Mouse (Mus musculus): ENCODE results near the gene Pcsk6. TPM values are rescaled to one million over a fixed set of nuclear protein-coding genes. Genes with fewer than 3 reads are reported as not detected.
"Not testable (repeated sequence)": the region's sequence is repeated elsewhere in the genome, so short reads cannot be mapped to it uniquely, and the experiment has no call there.

Gene Pcsk6
- polyA plus RNA-seq, 1 experiment from 2014 or later, result 1.2 TPM

DNA sequence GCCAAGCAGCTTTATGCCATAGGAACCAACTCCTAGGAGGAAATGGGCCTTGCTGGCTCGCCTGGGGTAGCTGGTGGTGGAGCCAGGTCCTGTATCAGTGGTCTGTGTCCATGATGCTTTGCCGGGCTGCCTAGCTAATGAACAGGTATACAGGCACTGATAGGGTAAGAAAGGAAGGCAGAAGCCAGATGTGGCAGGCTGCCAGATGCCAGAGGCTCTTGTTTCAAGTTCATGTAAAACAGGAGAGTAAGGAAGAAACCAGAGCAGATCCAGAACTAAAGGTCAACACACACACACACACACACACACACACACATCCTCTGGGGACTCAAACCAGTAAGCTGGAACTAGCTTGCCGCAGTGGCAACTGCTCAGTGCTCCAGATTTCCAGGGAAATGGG lies 176.7 kb downstream of the Pcsk6 start:
- no peaks in the 10 kb centered on the region for H3K9me3 ChIP-seq
- no peak overlapping the region for H3K27ac ChIP-seq
- no peak for DNase-seq (ENCODE audit: extremely low spot score, low spot score)
- peaks cover 29% of the 10 kb centered on the region for H3K4me1 ChIP-seq
- H3K4me3 ChIP-seq, result no peak overlapping the region
- 82% methylated on average over 3 of the region's 3 CpGs for whole genome bisulfite sequencing
- H3K27me3 ChIP-seq (ENCODE audit: poor library complexity, severe bottlenecking), result no peaks in the 10 kb centered on the region
- no peaks in the 10 kb centered on the region for H3K36me3 ChIP-seq (replicated peaks)

DNA sequence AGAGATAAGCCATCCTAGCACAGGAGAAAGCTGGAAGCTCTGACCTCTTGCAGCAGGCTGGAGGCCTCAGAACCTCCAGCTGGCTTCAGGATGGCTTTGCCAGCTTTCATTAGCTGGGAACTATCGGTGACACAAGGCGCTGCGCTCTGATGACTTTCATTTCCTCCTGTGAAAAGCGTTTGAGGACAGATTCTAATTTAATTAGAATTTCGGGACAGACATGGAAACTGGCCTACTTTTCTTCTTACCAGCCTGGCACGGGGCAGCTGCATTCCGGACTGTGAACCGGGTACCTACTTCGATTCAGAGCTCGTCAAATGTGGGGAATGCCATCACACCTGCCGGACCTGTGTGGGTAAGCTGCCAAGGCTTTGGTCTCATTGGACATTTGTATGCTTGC lies 177.2 kb downstream of the Pcsk6 start:
- no peak for DNase-seq (ENCODE audit: extremely low spot score, low spot score)
- no peaks in the 10 kb centered on the region for H3K27me3 ChIP-seq (ENCODE audit: poor library complexity, severe bottlenecking)
- WGBS, result 86% methylated on average over 11 of the region's 11 CpGs

DNA sequence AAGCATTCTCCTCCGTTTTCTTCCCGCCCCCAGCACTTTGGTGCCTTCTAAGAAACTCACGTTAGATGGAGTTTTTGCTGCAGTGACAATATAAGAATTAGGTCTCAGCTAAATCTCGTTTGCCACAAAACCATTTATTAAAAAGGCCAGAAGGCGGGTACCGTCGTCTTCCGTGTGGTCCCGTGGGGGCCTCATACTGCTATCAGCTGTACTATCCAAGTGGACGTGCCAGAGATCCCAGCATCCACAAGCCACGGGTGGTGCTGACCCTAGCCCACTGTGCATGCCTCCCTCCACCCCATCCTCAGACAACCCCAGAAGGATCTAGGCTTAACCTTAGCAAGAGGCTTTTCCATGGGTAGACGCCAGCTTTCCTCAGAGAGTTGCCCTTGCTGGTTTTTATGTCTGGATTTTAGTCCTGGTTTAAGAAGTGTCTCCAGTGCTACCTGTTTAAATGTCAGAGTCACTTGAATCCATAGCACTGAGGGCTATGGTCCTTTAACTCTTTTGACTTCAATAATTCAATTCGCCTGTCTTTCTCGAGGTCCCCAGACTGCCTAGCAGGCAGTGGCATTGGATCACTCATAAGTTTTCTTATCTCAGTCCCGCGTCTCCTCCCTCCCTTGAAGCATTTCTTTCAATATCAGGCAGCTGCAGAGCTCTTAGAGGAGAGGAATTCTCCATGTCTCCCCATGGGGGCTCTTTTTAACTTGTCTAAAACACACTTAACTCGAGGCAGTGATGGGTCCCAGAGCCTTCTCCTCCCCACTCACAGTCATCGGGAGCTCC lies 178.7 kb downstream of the Pcsk6 start:
- peak overlapping the region; percentile 25; the same call in 1 of the 2 replicates for H3K27ac ChIP-seq
- 86% methylated on average over 18 of the region's 18 CpGs for WGBS
- no peak overlapping the region for H3K4me3 ChIP-seq
- H3K9me3 ChIP-seq, result no peaks in the 10 kb centered on the region
- H3K27me3 ChIP-seq (ENCODE audit: poor library complexity, severe bottlenecking), result no peaks in the 10 kb centered on the region
- peaks cover 26% of the 10 kb centered on the region for H3K4me1 ChIP-seq
- no peaks in the 10 kb centered on the region for H3K36me3 ChIP-seq (replicated peaks)
- no peak for DNase-seq (ENCODE audit: extremely low spot score, low spot score)

More for the DNA sequence above, 177.2 kb downstream of the Pcsk6 start:
- H3K4me1 ChIP-seq, result peaks cover 26% of the 10 kb centered on the region
- H3K36me3 ChIP-seq (replicated peaks), result no peaks in the 10 kb centered on the region
- H3K27ac ChIP-seq, result no peak overlapping the region
- no peaks in the 10 kb centered on the region for H3K9me3 ChIP-seq
- no peak overlapping the region for H3K4me3 ChIP-seq

DNA sequence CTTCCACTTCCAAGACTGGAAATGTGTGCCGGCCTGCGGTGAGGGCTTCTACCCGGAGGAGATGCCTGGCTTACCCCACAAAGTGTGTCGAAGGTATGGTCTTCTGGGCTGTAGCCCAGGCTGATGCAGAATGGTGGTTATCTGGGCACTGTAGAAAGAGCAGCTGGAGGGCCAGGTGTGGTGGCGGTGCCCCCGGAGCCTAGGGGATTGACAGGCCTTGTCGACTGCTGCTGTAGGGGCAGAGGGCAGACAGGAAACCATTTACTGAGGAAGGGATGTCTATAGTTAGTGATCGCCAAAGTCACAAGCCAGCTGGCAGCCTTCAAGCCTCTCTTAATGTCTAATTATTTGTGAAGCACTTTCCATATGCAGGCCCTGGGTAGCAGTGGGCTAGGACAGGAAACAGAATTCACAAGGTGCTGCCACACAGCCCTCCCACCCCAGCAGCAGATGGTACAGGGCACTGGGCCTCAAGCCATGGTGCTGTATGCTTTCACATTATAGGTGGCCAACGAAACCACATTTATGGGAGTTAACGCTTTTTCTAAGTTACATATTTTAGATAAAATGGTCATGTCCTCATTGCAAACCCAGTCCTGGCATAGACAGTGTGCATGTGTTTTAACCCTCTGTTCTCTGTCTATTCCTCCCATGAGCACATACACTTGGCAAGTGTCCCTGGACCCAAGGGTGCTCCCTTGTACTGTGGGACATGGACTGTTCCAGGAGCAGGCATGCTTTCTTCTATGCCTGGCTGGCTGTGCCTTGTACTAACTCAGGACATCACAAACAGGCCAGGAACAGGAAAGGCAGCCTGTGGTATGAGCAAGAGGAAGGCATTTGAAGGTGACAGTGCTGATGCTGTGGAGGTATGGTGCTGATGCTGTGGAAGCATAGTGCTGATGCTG lies 182.3 kb downstream of the Pcsk6 start, which contains the start of gene Gm45213:
Gm45213 (plus strand) TSS at position 51 of the 908 bp plus-strand sequence.
- 88% methylated on average over 10 of the region's 10 CpGs for WGBS
- Histone ChIP-seq H3K9me3 (no peaks in the 10 kb centered on the region), H3K4me3 (no peak within 1 kb of the TSS), H3K27me3 (ENCODE audit: poor library complexity, severe bottlenecking) (peaks cover 11% of the 10 kb centered on the region), H3K36me3 (replicated peaks) (no peaks in the 10 kb centered on the region), H3K27ac (no peak within 1 kb of the TSS; the same call in 1 of the 2 replicates), H3K4me1 (peaks cover 61% of the 10 kb centered on the region)
- DNase-seq (ENCODE audit: extremely low spot score, low spot score), result no peak

DNA sequence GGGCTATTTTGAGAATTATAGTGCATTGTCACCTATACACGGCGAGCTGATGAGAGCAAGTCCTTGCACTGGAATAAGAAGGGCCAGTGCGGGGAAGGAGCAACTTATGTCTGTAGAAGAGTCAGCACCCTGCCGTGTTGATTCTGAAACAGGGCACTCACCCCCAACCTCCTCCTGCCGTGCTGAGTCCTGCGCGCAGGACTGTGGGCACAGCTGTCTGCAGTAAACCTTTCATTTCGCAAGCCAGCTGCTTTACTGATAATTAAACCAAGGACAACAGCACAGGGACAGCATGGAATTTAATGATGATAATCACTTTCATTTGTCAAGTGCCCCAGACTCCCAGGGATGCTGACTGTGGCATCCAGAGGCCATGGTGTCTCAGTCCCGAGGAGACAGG lies 183.1 kb downstream of the Pcsk6 start:
- Histone ChIP-seq H3K9me3 (no peaks in the 10 kb centered on the region), H3K27me3 (ENCODE audit: poor library complexity, severe bottlenecking) (peaks cover 11% of the 10 kb centered on the region), H3K27ac (0 out of 2 replicates have a peak overlapping the region, but pooled peaks have one; percentile 40), H3K4me1 (peaks cover 62% of the 10 kb centered on the region), H3K36me3 (replicated peaks) (no peaks in the 10 kb centered on the region), H3K4me3 (no peak overlapping the region)
- WGBS, result 42% methylated on average over 9 of the region's 9 CpGs
- no peak for DNase-seq (ENCODE audit: extremely low spot score, low spot score)

DNA sequence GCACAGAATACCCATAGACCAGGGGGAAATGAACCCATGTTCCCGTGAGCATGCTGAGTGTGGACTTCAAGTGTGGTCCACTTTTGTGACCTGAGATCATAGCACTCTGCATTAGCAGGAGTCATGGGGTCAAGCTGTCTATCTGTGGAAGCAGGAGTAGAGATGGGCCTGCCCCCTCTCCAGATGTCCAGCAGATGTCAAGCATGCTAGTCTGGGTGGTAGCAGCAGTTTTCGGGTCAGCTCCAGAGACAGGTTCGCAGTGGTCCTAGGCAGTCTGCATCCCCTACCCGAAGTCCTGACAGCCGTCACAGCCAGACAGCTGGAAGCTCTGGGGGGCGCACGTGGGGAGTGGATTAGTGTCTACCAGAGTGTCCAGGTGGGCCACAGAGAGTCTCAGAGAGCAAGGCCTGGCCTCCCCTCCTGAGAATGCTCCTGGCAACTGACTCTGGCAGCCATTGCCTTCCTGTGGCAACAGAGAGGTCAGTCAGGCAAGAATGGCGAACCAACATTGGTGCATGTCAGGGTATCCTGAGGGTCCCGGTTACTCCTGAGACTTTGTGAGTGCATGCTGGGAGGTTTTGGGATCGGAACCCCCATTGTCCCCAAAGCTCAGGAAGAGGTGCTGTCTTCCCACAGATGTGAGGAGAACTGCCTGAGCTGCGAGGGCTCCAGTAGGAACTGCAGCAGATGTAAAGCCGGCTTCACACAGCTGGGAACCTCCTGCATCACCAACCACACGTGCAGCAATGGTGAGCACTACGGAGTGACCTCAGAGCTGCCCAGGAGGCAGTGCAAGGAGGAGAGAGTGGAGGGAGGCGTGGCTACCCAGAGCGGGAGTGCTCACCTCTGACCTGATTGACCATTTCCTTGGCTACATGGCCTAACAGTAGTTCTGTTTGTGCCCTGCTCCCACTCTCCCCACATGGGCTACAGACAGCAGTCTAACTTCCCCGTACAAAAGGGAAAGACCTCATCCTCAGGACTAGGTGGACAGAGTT lies 185.7 kb downstream of the Pcsk6 start:
- no peaks in the 10 kb centered on the region for H3K9me3 ChIP-seq
- peaks cover 49% of the 10 kb centered on the region for H3K4me1 ChIP-seq
- H3K27me3 ChIP-seq (ENCODE audit: poor library complexity, severe bottlenecking), result peaks cover 11% of the 10 kb centered on the region
- no peak for DNase-seq (ENCODE audit: extremely low spot score, low spot score)
- no peak overlapping the region for H3K27ac ChIP-seq
- no peak overlapping the region for H3K4me3 ChIP-seq
- H3K36me3 ChIP-seq (replicated peaks), result no peaks in the 10 kb centered on the region
- 60% methylated on average over 17 of the region's 17 CpGs for WGBS

DNA sequence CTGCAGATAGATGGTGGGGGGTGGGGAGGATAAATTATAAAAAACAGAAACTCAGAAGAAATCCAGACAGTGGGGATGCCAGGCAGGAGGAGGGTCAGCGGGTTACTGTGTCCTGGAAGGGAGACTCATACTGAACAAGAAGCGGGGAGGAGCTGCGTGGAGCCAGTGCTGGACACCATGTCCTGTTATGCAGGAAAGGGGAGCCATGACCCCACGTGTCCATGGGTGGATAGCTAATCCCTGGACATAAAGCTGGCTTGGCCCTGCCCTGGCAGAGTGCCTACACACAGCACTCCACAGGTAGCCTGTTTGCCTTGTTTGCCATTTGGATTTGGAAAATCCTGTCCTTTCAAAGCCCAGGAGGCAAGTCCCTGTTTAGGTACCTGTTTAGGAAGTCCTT lies 186.4 kb downstream of the Pcsk6 start:
- 79% methylated on average over 4 of the region's 4 CpGs for WGBS
- Histone ChIP-seq H3K27ac (no peak overlapping the region), H3K36me3 (replicated peaks) (no peaks in the 10 kb centered on the region), H3K4me1 (peaks cover 49% of the 10 kb centered on the region), H3K9me3 (no peaks in the 10 kb centered on the region), H3K27me3 (ENCODE audit: poor library complexity, severe bottlenecking) (peaks cover 11% of the 10 kb centered on the region), H3K4me3 (no peak overlapping the region)
- no peak for DNase-seq (ENCODE audit: extremely low spot score, low spot score)

DNA sequence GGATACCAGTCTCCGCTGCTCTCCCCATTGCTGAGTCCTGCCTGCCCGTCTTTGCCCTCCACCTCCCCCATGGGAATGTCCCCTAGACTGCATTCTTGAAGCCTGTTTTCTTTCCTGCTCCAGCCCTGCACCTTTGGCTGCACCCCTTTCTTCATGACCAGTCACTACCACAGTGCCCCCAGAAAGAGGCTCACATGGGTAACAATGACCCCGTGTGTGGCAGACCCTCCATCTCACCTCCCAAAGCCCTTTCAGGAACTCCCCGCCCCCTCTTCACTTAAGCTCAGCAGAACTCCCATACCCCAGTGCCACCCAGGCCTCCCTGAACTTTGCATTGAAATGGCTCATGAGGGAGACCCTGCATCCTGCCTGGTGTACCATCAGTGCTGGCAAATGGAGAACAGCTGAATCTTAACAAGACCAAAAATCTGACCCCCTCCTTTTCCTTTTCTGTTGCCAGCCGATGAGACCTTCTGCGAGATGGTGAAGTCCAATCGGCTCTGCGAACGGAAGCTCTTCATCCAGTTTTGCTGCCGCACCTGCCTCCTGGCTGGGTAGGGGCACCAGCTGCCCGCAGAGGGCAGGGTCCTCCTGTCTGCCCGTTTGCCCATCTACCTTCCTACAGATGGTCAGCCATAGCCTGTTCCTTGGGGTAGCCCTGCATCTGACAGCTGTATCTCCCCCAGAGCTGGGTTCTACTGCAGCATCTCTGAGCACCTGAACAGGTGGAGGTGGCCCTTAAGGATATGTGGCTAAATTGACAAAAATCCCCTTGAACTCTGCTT lies 187.1 kb downstream of the Pcsk6 start:
- WGBS, result 80% methylated on average over 12 of the region's 12 CpGs
- Histone ChIP-seq H3K27me3 (ENCODE audit: poor library complexity, severe bottlenecking) (peaks cover 11% of the 10 kb centered on the region), H3K9me3 (no peaks in the 10 kb centered on the region), H3K36me3 (replicated peaks) (no peaks in the 10 kb centered on the region), H3K27ac (0 out of 2 replicates have a peak overlapping the region, but pooled peaks have one; percentile 3), H3K4me3 (no peak overlapping the region), H3K4me1 (peaks cover 49% of the 10 kb centered on the region)
- DNase-seq (ENCODE audit: extremely low spot score, low spot score), result no peak

DNA sequence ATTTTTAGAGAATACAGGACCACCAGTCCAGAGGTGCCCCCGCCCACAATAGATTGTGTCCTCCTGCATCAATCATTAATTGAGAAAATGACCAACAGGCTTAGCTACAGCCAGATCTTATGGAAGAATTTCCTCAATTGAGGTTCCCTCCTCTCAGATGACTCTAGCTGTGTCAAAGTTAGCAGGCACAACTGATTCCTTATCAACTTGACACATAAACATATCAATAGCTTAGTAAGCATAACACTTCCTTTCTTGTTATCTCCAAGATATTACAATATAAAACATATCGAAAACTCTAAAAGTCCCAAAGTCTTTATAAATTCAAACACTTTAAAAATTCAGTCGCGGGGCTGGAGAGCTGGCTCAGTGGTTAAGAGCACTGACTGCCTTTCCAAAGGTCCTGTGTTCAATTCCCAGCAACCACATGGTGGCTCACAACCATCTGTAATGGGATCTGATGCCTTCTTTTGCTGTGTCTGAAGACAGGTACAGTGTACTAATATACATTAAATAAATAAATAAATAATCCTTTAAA lies 192.5 kb downstream of the Pcsk6 start:
- Histone ChIP-seq H3K4me3 (no peak overlapping the region), H3K36me3 (replicated peaks) (no peaks in the 10 kb centered on the region), H3K27ac (no peak overlapping the region), H3K4me1 (no peaks in the 10 kb centered on the region), H3K9me3 (no peaks in the 10 kb centered on the region), H3K27me3 (ENCODE audit: poor library complexity, severe bottlenecking) (0 out of 2 replicates have a peak, but pooled peaks cover 8% of the 10 kb centered on the region)
- DNase-seq (ENCODE audit: extremely low spot score, low spot score), result no peak
- 87% methylated on average over 4 of the region's 4 CpGs for WGBS

DNA sequence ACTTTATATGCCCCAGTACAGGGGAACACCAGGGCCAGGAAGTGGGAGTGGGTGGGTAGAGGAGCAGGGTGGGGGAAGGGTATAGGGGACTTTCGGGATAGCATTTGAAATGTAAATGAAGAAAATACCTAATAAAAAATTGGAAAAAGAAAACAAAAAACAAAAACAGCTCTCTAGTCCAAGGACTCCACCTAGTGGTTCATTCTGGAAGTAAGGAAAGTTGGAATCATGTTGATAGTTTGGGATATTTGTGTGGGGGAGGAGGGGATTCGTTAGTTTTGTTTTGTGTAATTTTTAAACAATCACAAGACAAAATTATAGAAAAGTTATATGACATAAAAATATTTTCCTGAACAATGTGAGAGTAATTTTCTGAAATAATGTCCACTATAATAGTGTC lies 193.8 kb downstream of the Pcsk6 start:
- H3K9me3 ChIP-seq; H3K27ac ChIP-seq; DNase-seq (ENCODE audit: extremely low spot score, low spot score); H3K4me3 ChIP-seq; H3K27me3 ChIP-seq (ENCODE audit: poor library complexity, severe bottlenecking); H3K36me3 ChIP-seq (replicated peaks); H3K4me1 ChIP-seq: not testable (repeated sequence)
- WGBS, result 22% methylated on average over 2 of the region's 2 CpGs

DNA sequence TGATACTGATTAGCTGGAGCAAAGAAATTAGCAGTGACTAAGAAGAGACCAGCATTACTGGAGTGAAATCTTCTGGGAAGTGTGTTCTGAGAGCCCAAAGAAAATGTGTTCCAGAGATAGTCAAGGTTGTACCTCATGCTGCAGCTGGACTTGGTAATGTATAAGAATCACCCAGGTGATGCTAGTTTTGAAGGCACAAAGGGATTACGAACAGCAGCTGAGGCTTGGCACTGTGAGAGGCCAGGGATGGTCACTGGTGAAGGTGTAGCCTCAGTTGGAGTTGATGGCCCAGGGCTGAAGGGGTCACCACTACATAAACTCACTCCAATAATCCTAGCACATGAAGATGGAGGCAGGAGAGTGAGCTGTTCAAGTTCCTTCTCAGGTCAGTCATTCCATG lies 197.2 kb downstream of the Pcsk6 start, which contains the start of gene Snrpa1:
Snrpa1 (plus strand) TSS at position 301 of the 400 bp plus-strand sequence.
- Histone ChIP-seq H3K4me1 (peaks cover 22% of the 10 kb centered on the region), H3K4me3 (peak within 1 kb of the TSS; percentile 97), H3K9me3 (no peaks in the 10 kb centered on the region), H3K27ac (peak within 1 kb of the TSS; percentile 93; the same call in 1 of the 2 replicates), H3K36me3 (replicated peaks) (peaks cover 16% of the 10 kb centered on the region), H3K27me3 (ENCODE audit: poor library complexity, severe bottlenecking) (0 out of 2 replicates have a peak, but pooled peaks cover 8% of the 10 kb centered on the region)
- no peak for DNase-seq (ENCODE audit: extremely low spot score, low spot score)
- WGBS, result 88% methylated on average over 1 of the region's 1 CpGs

Measured in forebrain, embryonic 10.5 days (tissue).